Mouse (Mus musculus) heart, postnatal 0 days (tissue): Measurements from ENCODE around the gene Rxra. TPM values are rescaled to one million over a fixed set of nuclear protein-coding genes. Genes with fewer than 3 reads are reported as not detected.

Source experiments
- ATAC-seq: fragments of 200-750 bp; cut with Nextera tagmentation; 2 replicates; pipeline ENCODE4 v1.8.0; 2017; ENCODE audit warnings: low read depth, moderate number of reproducible peaks, moderate library complexity; ENCODE audit not compliant: insufficient read depth
- DNase-seq: peaks from one replicate; pipeline ENCODE4 v3.0.0-alpha.2; 2016; ENCODE audit warnings: low spot score
- H3K27ac ChIP-seq: fragments of 300-500 bp; sonication (generic); 2 replicates; pipeline ENCODE4 v1.5.1; 2014; ENCODE audit warnings: low read depth, mild to moderate bottlenecking
- H3K27me3 ChIP-seq: fragments of 300-500 bp; sonication (generic); 2 replicates; pipeline ENCODE4 v1.6.1; 2014; ENCODE audit warnings: low read length, mixed read lengths; ENCODE audit not compliant: control insufficient read depth, insufficient read depth
- H3K36me3 ChIP-seq: fragments of 300-500 bp; sonication (generic); replicated peaks from 2 replicates; pipeline ENCODE4 v1.6.1; 2014; ENCODE audit warnings: low read length, mixed read lengths; ENCODE audit not compliant: control insufficient read depth, insufficient read depth
- H3K4me1 ChIP-seq: fragments of 300-500 bp; sonication (generic); 2 replicates; pipeline ENCODE4 v1.6.1; 2014; ENCODE audit warnings: antibody characterized with exemption; ENCODE audit not compliant: control insufficient read depth, insufficient read depth
- H3K4me2 ChIP-seq: fragments of 300-500 bp; sonication (generic); 2 replicates; pipeline ENCODE4 v1.6.1; 2014; ENCODE audit warnings: low read depth, mild to moderate bottlenecking, low read length, moderate library complexity
- H3K4me3 ChIP-seq: fragments of 300-500 bp; sonication (generic); 2 replicates; pipeline ENCODE4 v1.5.1; 2014; ENCODE audit warnings: low read depth, low read length
- H3K9ac ChIP-seq: fragments of 300-500 bp; sonication (generic); replicated peaks from 2 replicates; pipeline ENCODE4 v1.6.1; 2014; ENCODE audit warnings: low read depth, low read length, mixed read lengths
- H3K9me3 ChIP-seq: fragments of 300-500 bp; sonication (generic); replicated peaks from 2 replicates; pipeline ENCODE4 v1.6.1; 2016; ENCODE audit warnings: low read length; ENCODE audit not compliant: control insufficient read depth
- CTCF ChIP-seq: IDR thresholded peaks from 2 replicates; pipeline ENCODE4 v1.5.1; 2016; ENCODE audit warnings: antibody characterized with exemption, control low read depth, low read depth
- EP300 ChIP-seq: IDR thresholded peaks from 2 replicates; pipeline ENCODE4 v1.6.1; 2016; ENCODE audit warnings: antibody characterized with exemption, low read depth
- WGBS: fragments of 180-500 bp; shearing (Covaris S2); extraction: QIAGEN DNeasy Blood & Tissue Kit; methylation state at CpG from one replicate; pipeline ENCODE4 v1.1.7; 2014; 5-methylcytosine and 5-hydroxymethylcytosine counted together
- polyA plus RNA-seq: library from polyadenylated mRNA; unstranded; fragments of >200 nt; fragmentation: Nextera tagmentation; extraction: Ambion mirVana; gene quantifications from 2 replicates; pipeline ENCODE4 v1.2.1, GENCODE M21; 2015
- total RNA-seq: library from RNA; depleted of rRNA; stranded (reverse); fragments of >200 nt; gene quantifications from 2 replicates; pipeline ENCODE4 v1.2.3, GENCODE M21; 2014; ENCODE audit warnings: low replicate concordance; rRNA removed

Gene Rxra
- total and polyA plus RNA-seq, 2 experiments from 2014 or later = 5.5 to 56.9 TPM

DNA sequence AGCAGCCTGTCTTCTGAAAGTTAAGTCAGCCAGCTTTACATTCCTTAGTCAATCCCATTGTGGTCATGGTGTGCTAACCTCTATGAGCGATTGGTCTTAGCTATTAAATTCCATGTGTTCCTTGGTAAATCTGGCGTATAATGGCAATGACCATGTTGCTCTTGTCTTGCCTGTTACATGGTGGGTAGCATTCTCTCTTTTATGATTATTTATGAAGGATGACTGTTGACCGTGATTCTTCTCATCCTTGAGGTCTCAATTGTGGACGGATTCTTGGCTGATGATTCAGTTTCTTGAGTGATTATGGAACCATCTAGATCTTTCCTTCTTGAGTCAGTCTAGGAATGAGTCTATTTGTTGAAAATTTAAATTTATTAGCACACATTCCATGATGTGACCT is 133.7 kb downstream of the Rxra start:
- Histone ChIP-seq H3K27me3 (no peaks in the 10 kb centered on the region), H3K4me3 (no peak overlapping the region), H3K4me2 (no peak overlapping the region), H3K9me3 (no peaks in the 10 kb centered on the region), H3K27ac (no peak overlapping the region), H3K36me3 (no peaks in the 10 kb centered on the region), H3K9ac (no peak overlapping the region), H3K4me1 (no peaks in the 10 kb centered on the region)
- ATAC-seq (no peak), DNase-seq (no peak)
- WGBS = 72% methylated on average over 4 of the region's 4 CpGs
- TF ChIP-seq CTCF = no peak
- no peak for TF ChIP-seq EP300

Other genes starting within 250 kb of the Rxra start
- gene Vav2, start 249.4 kb upstream of the Rxra start, total RNA-seq = 15.6 and 16.8 TPM in 2 replicates
- gene Vav2, start 249.4 kb upstream of the Rxra start, polyA plus RNA-seq = 2.3 and 2.4 TPM in 2 replicates
- gene Brd3os, start 234.1 kb upstream of the Rxra start, total RNA-seq = 0.11 and 1.0 TPM in 2 replicates
- gene Brd3os, start 234.1 kb upstream of the Rxra start, polyA plus RNA-seq = 1.9 and 2.2 TPM in 2 replicates
- gene Brd3, start 168.8 kb upstream of the Rxra start, total RNA-seq = 13.0 and 19.6 TPM in 2 replicates
- 37.1 and 40.8 TPM in 2 replicates for gene Brd3, start 168.8 kb upstream of the Rxra start, polyA plus RNA-seq
- gene Wdr5, start 161.3 kb upstream of the Rxra start, total RNA-seq = 21.8 and 31.7 TPM in 2 replicates
- gene Wdr5, start 161.3 kb upstream of the Rxra start, polyA plus RNA-seq = 17.1 and 17.8 TPM in 2 replicates
- gene Col5a1, start 210.0 kb downstream of the Rxra start, total RNA-seq = 97.4 and 129 TPM in 2 replicates
- gene Col5a1, start 210.0 kb downstream of the Rxra start, polyA plus RNA-seq = 40.6 and 41.9 TPM in 2 replicates